Mouse (Mus musculus) brain, embryonic 14.5 days (tissue): ENCODE data around the gene Hist2h3c2.

Experiments used
- CTCF ChIP-seq: fragments of 200-500 bp; IDR thresholded peaks from 2 replicates; pipeline ENCODE4 v1.5.1; 2012; ENCODE audit warnings: inconsistent platforms, mild to moderate bottlenecking, moderate library complexity, borderline replicate concordance; ENCODE audit not compliant: insufficient read depth, insufficient read length; ENCODE audit errors: extremely low read depth
- POLR2A ChIP-seq: fragments of 200-500 bp; IDR thresholded peaks from 2 replicates; pipeline ENCODE4 v1.6.1; 2012; ENCODE audit warnings: mild to moderate bottlenecking, inconsistent platforms, borderline replicate concordance; ENCODE audit not compliant: poor library complexity, insufficient read depth, insufficient read length, severe bottlenecking; ENCODE audit errors: extremely low read depth

GRCm38 (mm10) chr3:96234914-96235313 is 4.0 kb downstream of the Hist2h3c2 start:
- TF ChIP-seq CTCF (no peak), POLR2A (no peak)
